Mouse (Mus musculus): Measurements from ENCODE around the gene Iqschfp. TPM values are rescaled to one million over a fixed set of nuclear protein-coding genes. Genes with fewer than 3 reads are reported as not detected.

The Iqschfp gene
- polyA plus RNA-seq, 1 experiment from 2014 or later = 2.3 TPM

DNA sequence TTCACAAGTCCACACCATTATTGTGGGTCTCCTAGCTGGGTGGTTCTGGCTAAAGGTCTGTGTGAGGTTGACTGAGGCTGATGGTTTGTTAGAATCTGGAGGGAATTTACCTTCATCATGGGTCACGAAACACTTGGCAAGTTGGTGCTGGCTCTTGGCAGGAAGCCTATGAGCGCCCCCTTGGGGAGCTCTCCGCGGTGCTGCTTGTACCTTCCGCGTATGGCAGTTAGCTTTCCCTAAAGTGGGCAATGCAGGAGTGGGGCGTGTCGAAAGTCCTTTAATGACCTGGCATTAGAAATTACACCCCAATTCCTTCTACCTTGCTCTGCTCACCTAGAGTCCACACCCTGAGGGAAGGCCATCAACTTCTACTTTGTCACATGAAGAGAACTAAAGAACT, 295.4 kb downstream of the Iqschfp start:
- no peak overlapping the region for H3K27ac ChIP-seq
- no peaks in the 10 kb centered on the region for H3K36me3 ChIP-seq (ENCODE audit: poor library complexity, severe bottlenecking)
- no peak overlapping the region for H3K4me2 ChIP-seq
- WGBS = 66% methylated on average over 8 of the region's 8 CpGs
- H3K9ac ChIP-seq = no peak overlapping the region
- no peak for ATAC-seq
- no peaks in the 10 kb centered on the region for H3K27me3 ChIP-seq
- H3K4me3 ChIP-seq = no peak overlapping the region
- H3K9me3 ChIP-seq (replicated peaks) = no peaks in the 10 kb centered on the region
- peaks cover 5% of the 10 kb centered on the region; the same call in 1 of the 2 replicates for H3K4me1 ChIP-seq

DNA sequence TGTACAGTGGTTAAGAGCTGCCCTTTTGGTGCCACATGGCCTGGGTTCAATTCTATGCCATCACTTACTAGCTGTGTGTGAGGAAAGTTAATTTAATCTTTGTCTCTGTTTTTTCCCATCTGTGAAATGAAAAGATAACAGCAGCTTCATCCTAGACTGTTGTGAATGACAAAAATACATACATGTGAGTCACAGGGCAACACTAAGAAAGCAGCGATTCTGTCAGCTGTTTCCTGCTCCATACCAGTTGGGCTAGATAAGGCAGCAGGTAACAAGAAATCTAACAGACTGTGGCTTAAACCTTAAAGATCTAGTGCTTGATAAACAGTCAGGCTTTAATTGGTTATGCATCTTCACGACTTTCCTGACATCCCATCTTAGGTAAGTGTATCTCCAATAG, 297.1 kb downstream of the Iqschfp start:
- Histone ChIP-seq H3K9me3 (replicated peaks) (no peaks in the 10 kb centered on the region), H3K9ac (no peak overlapping the region), H3K4me3 (no peak overlapping the region), H3K36me3 (ENCODE audit: poor library complexity, severe bottlenecking) (no peaks in the 10 kb centered on the region), H3K27me3 (no peaks in the 10 kb centered on the region), H3K4me1 (peaks cover 5% of the 10 kb centered on the region; the same call in 1 of the 2 replicates), H3K4me2 (no peak overlapping the region), H3K27ac (no peak overlapping the region)
- ATAC-seq = no peak
- 85% methylated on average over 2 of the region's 2 CpGs for WGBS

DNA sequence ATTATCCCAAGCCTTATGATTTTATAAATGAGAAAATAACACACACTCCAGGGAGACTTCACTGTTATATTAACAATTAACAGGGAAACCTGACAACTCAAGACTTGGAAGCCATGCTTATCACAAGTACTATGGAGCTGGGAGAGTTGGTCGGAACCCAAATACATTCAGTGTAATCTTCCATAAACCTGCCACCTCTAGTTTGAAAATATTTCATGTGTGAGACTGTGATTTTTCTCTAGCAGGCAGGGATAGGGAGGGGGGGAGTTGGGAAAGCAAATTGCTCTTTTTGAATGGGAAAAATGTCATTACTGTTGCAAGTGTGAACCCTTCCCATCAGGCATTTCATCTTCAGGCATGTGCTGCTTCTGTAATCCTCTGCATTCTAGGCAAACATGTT, 304.9 kb downstream of the Iqschfp start:
- Histone ChIP-seq H3K4me1 (peaks cover 4% of the 10 kb centered on the region), H3K4me2 (no peak overlapping the region), H3K9me3 (replicated peaks) (no peaks in the 10 kb centered on the region), H3K27ac (no peak overlapping the region), H3K4me3 (no peak overlapping the region), H3K27me3 (no peaks in the 10 kb centered on the region), H3K36me3 (ENCODE audit: poor library complexity, severe bottlenecking) (no peaks in the 10 kb centered on the region), H3K9ac (no peak overlapping the region)
- 93% methylated on average over 1 of the region's 1 CpGs for WGBS
- ATAC-seq = no peak; the same call in 1 of the 2 replicates

DNA sequence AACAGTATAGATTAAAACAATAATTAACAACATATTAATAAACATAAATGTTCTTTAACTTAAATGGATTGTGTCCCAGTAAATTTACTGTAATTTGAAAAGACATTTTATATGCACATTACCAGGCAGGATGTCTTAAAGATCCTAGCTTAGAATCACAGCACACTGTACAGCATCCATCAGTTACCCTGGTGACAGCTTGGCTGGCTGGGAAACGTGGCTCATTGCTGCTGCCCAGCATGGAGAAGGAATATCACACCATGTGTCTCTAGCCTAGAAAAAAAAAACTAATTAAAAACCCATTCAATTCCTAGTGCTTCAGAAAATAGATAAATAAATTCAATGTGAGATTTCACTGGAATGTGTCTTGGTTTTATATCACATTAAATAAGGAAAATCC, 309.2 kb downstream of the Iqschfp start:
- H3K27me3 ChIP-seq = no peaks in the 10 kb centered on the region
- H3K27ac ChIP-seq = no peak overlapping the region
- H3K36me3 ChIP-seq (ENCODE audit: poor library complexity, severe bottlenecking) = no peaks in the 10 kb centered on the region
- no peak overlapping the region for H3K4me2 ChIP-seq
- no peak overlapping the region for H3K4me3 ChIP-seq
- no peaks in the 10 kb centered on the region for H3K9me3 ChIP-seq (replicated peaks)
- no peak overlapping the region for H3K9ac ChIP-seq
- H3K4me1 ChIP-seq = peaks cover 25% of the 10 kb centered on the region
- 12% methylated on average over 1 of the region's 1 CpGs for WGBS
- ATAC-seq = peak; percentile 73; the same call in 1 of the 2 replicates

DNA sequence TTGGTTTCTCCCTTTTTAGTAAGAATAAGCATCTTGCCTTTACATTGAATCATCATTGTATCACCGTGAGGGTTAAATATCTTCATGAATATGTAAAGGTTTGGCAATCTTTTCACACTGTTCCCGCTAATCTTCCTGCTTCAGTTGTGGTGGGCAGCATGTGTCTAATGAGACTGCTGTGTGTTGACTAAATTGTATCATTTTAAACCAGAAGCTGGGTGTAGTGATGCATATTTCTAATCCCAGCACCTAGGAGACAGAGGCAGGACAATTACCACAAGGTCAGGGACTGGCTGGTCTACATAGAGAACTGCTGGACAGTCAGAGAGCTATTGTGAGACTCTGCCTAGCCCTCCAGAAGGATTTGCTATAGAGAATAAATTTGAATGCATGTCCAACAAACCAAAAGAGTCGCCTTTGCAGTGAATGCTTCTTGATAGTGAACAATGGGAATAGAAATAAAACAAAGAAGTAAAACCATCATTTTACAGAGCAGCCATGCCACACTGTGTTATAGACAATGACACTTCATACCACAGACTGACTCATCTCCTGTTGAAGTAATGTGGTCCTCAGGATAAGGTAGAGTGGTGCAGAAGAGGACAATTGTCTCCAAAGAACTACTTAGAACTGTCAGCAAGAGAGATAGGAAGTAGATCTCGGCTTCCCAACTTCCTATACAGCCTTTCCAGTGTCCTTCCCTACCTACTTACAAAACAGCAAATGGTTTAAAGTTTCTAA, 310.3 kb downstream of the Iqschfp start:
- Histone ChIP-seq H3K4me2 (no peak overlapping the region), H3K27ac (peak overlapping the region; percentile 11; the same call in 1 of the 2 replicates), H3K9me3 (replicated peaks) (no peaks in the 10 kb centered on the region), H3K9ac (no peak overlapping the region), H3K27me3 (no peaks in the 10 kb centered on the region), H3K4me3 (no peak overlapping the region), H3K4me1 (peaks cover 25% of the 10 kb centered on the region), H3K36me3 (ENCODE audit: poor library complexity, severe bottlenecking) (no peaks in the 10 kb centered on the region)
- ATAC-seq = peak; percentile 54
- 28% methylated on average over 4 of the region's 4 CpGs for WGBS

DNA sequence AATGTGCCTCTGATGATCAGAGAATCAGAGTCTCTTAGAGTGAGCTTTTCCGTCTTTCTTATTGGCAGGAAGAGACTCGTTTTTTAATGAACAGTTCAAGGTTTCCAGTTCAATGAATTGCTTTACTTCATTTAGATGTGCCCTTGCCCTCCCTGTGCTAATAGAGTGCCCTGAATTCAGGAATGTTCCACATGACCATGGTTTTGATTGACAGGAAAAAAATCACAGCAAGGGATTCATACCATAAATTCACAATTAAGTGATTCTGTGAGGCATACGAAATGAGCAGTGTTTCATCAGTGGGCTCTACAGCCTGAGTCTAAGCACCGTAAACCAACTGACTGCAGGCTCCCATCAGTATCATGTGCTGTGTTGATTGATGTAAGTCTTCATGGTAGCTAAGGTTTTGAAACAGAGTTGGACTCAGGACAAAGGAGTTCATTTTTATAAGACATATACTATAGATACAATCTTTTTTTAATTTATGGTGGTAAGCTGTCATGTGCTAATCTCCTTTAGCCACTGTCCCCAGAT, 312.0 kb downstream of the Iqschfp start:
- Histone ChIP-seq H3K4me3 (no peak overlapping the region), H3K9ac (no peak overlapping the region), H3K36me3 (ENCODE audit: poor library complexity, severe bottlenecking) (no peaks in the 10 kb centered on the region), H3K27me3 (no peaks in the 10 kb centered on the region), H3K27ac (no peak overlapping the region), H3K4me1 (peaks cover 25% of the 10 kb centered on the region), H3K9me3 (replicated peaks) (no peaks in the 10 kb centered on the region), H3K4me2 (no peak overlapping the region)
- ATAC-seq = no peak
- WGBS = 32% methylated on average over 4 of the region's 4 CpGs

DNA sequence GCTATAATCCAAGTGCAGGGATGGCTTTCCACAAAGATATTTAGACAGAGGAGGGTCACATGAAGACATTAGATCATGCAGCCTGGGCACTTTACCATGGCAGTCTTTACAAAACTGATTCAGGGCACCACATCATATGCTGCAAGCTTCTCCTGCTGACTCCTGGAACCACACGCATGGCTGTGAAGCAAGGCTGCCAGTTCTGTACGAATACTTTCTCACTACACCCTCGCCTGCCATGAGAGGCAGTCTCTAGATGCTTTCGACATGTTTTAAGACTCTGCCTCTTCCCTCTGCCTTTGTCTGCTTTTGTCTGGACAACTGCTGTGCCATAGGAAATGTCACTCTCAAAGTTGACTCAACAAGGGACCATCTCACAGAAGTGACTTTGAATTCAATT, 318.4 kb downstream of the Iqschfp start:
- H3K4me2 ChIP-seq = no peak overlapping the region
- H3K4me1 ChIP-seq = no peaks in the 10 kb centered on the region
- no peak overlapping the region for H3K4me3 ChIP-seq
- no peak overlapping the region for H3K9ac ChIP-seq
- ATAC-seq = no peak
- H3K27me3 ChIP-seq = no peaks in the 10 kb centered on the region
- H3K27ac ChIP-seq = no peak overlapping the region
- H3K9me3 ChIP-seq (replicated peaks) = no peaks in the 10 kb centered on the region
- WGBS = 72% methylated on average over 4 of the region's 4 CpGs
- no peaks in the 10 kb centered on the region for H3K36me3 ChIP-seq (ENCODE audit: poor library complexity, severe bottlenecking)

DNA sequence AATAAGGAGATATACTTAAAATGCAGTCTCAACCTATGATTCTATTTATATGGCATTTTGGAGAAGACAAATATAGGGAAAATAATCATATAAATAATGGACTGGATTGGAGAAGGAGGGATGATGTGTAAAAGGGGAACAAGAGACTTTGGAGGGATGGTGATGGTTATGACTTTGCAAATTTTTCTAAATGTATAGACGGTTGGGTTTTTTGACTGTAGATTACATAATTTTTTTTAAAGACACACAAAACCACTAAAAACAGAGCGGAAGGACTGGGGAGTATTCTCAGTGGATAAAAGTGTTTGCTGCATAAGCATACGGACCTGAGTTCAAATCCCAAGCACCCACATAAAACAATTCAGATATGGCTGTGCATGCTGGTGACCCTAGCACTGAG, 329.4 kb downstream of the Iqschfp start:
- Histone ChIP-seq H3K4me1 (no peaks in the 10 kb centered on the region), H3K9me3 (replicated peaks) (no peaks in the 10 kb centered on the region), H3K4me2 (no peak overlapping the region), H3K9ac (no peak overlapping the region), H3K4me3 (no peak overlapping the region), H3K27me3 (no peaks in the 10 kb centered on the region), H3K27ac (no peak overlapping the region), H3K36me3 (ENCODE audit: poor library complexity, severe bottlenecking) (no peaks in the 10 kb centered on the region)
- no peak for ATAC-seq
- 98% methylated on average over 3 of the region's 3 CpGs for WGBS

DNA sequence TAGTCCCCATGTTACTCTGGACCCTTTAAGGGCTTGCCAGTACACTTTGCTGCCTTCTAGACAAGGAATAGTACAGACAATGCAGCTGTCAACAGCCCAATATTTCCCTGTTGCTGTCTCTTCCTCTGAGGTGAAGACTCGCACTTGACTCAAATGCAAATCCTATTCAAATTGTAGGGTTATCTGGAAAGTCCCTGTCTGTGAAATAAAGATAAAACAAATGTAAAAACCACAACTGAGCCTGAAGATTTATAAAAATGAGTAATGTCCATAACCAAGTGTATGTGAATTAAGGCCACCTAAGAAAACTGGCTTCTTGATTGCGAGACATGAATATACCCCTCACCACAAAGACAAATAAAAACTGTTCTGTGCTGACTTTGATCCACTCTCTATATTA, 347.9 kb downstream of the Iqschfp start:
- 96% methylated on average over 2 of the region's 2 CpGs for WGBS
- Histone ChIP-seq H3K36me3 (ENCODE audit: poor library complexity, severe bottlenecking) (no peaks in the 10 kb centered on the region), H3K27me3 (no peaks in the 10 kb centered on the region), H3K9me3 (replicated peaks) (no peaks in the 10 kb centered on the region), H3K27ac (no peak overlapping the region), H3K4me1 (no peaks in the 10 kb centered on the region), H3K4me2 (no peak overlapping the region), H3K4me3 (no peak overlapping the region), H3K9ac (no peak overlapping the region)
- ATAC-seq = no peak

DNA sequence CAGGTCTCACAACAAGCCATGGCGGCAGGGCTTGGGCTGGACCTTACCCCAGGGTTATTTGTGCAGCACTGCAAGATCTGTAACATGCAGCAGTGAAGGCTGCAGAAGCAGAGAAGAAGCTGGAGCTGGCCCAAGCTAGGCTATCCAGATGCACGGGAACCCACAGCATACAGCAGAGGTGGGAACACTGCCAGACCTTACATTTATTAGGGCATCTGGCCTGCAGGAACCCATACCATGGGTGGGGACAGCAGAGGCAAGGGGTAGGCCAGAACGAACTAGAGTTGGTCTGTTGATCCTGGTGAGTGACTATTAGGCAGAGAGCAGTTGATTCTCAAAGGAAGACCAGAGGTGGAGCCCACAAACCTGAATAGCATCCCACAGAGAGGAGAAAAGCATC, 351.2 kb downstream of the Iqschfp start:
- H3K4me2 ChIP-seq = no peak overlapping the region

DNA sequence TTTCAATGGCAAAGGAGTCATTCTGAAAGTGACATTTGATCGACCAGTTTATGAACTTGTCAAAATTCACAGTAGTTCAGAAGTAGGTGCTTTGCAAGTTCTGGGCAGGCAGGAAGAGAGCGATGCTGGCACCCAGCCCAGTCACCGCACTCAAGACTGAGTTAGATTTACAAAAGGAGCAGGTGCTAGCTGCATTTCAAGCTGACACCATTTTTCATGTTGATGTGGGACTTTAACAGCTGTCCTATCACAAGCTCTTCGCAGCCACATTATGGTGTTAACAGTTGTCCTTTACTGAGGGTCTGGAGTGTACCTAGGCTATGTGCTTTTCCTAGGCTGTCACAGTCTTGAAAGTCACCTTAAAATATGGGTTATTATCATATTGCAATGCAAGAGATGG, 354.1 kb downstream of the Iqschfp start:
- ATAC-seq = peak; percentile 77
- H3K9ac ChIP-seq = no peak overlapping the region
- WGBS = 70% methylated on average over 4 of the region's 4 CpGs
- no peaks in the 10 kb centered on the region for H3K36me3 ChIP-seq (ENCODE audit: poor library complexity, severe bottlenecking)
- no peak overlapping the region for H3K4me2 ChIP-seq
- no peaks in the 10 kb centered on the region for H3K9me3 ChIP-seq (replicated peaks)
- no peak overlapping the region for H3K4me3 ChIP-seq
- H3K4me1 ChIP-seq = peaks cover 11% of the 10 kb centered on the region; the same call in 1 of the 2 replicates
- no peak overlapping the region for H3K27ac ChIP-seq
- no peaks in the 10 kb centered on the region for H3K27me3 ChIP-seq

More for the DNA sequence above, 351.2 kb downstream of the Iqschfp start:
- Histone ChIP-seq H3K36me3 (ENCODE audit: poor library complexity, severe bottlenecking) (no peaks in the 10 kb centered on the region), H3K27ac (no peak overlapping the region), H3K9me3 (replicated peaks) (no peaks in the 10 kb centered on the region), H3K4me3 (no peak overlapping the region), H3K9ac (no peak overlapping the region), H3K27me3 (no peaks in the 10 kb centered on the region), H3K4me1 (peaks cover 11% of the 10 kb centered on the region; the same call in 1 of the 2 replicates)
- ATAC-seq = no peak
- WGBS = 60% methylated on average over 3 of the region's 3 CpGs

DNA sequence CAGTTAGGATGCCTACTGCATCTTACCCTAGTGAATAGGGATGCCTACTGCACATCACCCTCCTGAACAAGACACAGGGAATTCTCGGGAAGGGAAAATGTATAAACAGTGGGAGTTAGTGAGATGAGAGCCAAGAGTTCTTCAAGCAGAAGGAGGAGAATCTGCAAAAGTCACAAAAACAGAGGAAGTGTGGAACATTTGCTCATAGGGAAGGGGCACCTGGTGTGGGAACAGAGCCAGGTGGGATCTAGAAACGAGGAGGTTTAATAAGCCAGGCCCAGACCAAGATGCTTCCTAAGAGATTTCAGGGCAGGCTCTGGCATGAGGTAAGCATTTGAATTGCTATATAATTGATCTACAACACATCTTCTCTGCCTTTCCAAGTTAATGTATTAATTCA, 358.6 kb downstream of the Iqschfp start:
- H3K27me3 ChIP-seq = no peaks in the 10 kb centered on the region
- H3K27ac ChIP-seq = no peak overlapping the region
- no peak overlapping the region for H3K4me3 ChIP-seq
- no peak; the same call in 1 of the 2 replicates for ATAC-seq
- no peak overlapping the region for H3K9ac ChIP-seq
- H3K9me3 ChIP-seq (replicated peaks) = no peaks in the 10 kb centered on the region
- no peaks in the 10 kb centered on the region for H3K36me3 ChIP-seq (ENCODE audit: poor library complexity, severe bottlenecking)
- WGBS = 73% methylated on average over 2 of the region's 2 CpGs
- no peak overlapping the region for H3K4me2 ChIP-seq
- peaks cover 11% of the 10 kb centered on the region; the same call in 1 of the 2 replicates for H3K4me1 ChIP-seq

DNA sequence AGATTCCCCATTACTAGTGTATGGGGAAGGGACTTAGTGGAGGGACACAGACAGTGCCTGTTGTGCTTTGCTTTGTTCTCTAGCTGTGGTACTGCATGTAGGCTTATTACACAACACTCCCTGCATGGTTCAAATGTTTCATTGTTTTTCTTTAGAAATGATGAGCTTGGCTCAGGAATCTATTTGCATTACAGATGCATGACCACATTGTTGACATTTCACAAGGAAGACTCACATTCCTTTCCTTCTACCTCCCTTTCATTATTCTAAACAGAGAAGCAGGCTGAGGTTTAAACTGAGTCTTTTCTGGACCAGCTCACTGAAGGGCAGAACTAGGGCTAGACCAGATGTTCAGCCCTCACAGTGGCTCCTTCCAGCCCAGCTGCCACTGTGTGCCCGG, 360.3 kb downstream of the Iqschfp start:
- no peak overlapping the region for H3K4me3 ChIP-seq
- H3K4me2 ChIP-seq = no peak overlapping the region
- no peaks in the 10 kb centered on the region for H3K36me3 ChIP-seq (ENCODE audit: poor library complexity, severe bottlenecking)
- WGBS = 59% methylated on average over 1 of the region's 1 CpGs
- H3K27me3 ChIP-seq = no peaks in the 10 kb centered on the region
- no peak overlapping the region for H3K9ac ChIP-seq
- H3K27ac ChIP-seq = no peak overlapping the region
- H3K9me3 ChIP-seq (replicated peaks) = no peaks in the 10 kb centered on the region
- ATAC-seq = no peak
- no peaks in the 10 kb centered on the region for H3K4me1 ChIP-seq

Measured in forebrain, embryonic 13.5 days (tissue).